Mouse (Mus musculus) G1E (cell line): ENCODE data around the gene Klf7. TPM values are rescaled to one million over a fixed set of nuclear protein-coding genes. Genes with fewer than 3 reads are reported as not detected.

Experiments used
- ATAC-seq: 2 replicates; pipeline ENCODE4 v1.8.0; 2016; ENCODE audit warnings: mild to moderate bottlenecking; ENCODE audit not compliant: insufficient number of reproducible peaks, poor library complexity, low FRiP score, severe bottlenecking; ENCODE audit errors: extremely low read depth
- DNase-seq: peaks from one replicate; pipeline ENCODE4 v3.0.0; 2012; ENCODE audit warnings: low spot score
- H3K27me3 ChIP-seq: 2 replicates; pipeline ENCODE4 v1.6.1; 2012; ENCODE audit warnings: mild to moderate bottlenecking, low read length, inconsistent platforms; ENCODE audit not compliant: insufficient read depth
- H3K36me3 ChIP-seq: replicated peaks from 2 replicates; pipeline ENCODE3; 2012; ENCODE audit warnings: mild to moderate bottlenecking, inconsistent platforms
- H3K4me1 ChIP-seq: 2 replicates; pipeline ENCODE4 v1.6.1; 2012; ENCODE audit warnings: low read depth, low read length, inconsistent platforms, mixed read lengths; ENCODE audit not compliant: insufficient read depth
- H3K4me3 ChIP-seq: 2 replicates; pipeline ENCODE4 v1.5.1; 2012; ENCODE audit warnings: low read depth, mild to moderate bottlenecking, inconsistent platforms, low read length, moderate library complexity, mixed read lengths
- H3K9me3 ChIP-seq: replicated peaks from 2 replicates; pipeline ENCODE4 v1.6.1; 2012; ENCODE audit warnings: inconsistent platforms
- CTCF ChIP-seq: IDR thresholded peaks from 2 replicates; pipeline ENCODE4 v1.5.1; 2012; ENCODE audit warnings: low read depth, low read length, inconsistent platforms, mixed read lengths
- GATA1 ChIP-seq: IDR thresholded peaks from 2 replicates; pipeline ENCODE4 v1.6.1; 2012; ENCODE audit warnings: borderline replicate concordance, low read length, inconsistent platforms, mixed read lengths
- GATA2 ChIP-seq: IDR thresholded peaks from 2 replicates; pipeline ENCODE4 v1.6.1; 2012; ENCODE audit warnings: low read depth, low read length, inconsistent platforms, borderline replicate concordance
- POLR2AphosphoS5 ChIP-seq: IDR thresholded peaks from 2 replicates; pipeline ENCODE4 v1.6.1; 2012; ENCODE audit warnings: low read depth, low read length, inconsistent platforms; ENCODE audit not compliant: insufficient replicate concordance
- TAL1 ChIP-seq: conservative IDR thresholded peaks from 2 replicates; pipeline ENCODE4 v1.6.1; 2012; ENCODE audit warnings: low read depth, low read length, inconsistent platforms, mixed read lengths
- polyA plus RNA-seq: library from polyadenylated mRNA; stranded (reverse); fragments of >175 nt; gene quantifications from 2 replicates; pipeline ENCODE4 v1.2.3, GENCODE M21; 2012
- total RNA-seq, 2 experiments: library from RNA; stranded (forward) in 1 of 2; stranded (reverse) in 1 of 2; fragments of 200-1000 nt in 1 of 2; fragments of >200 nt in 1 of 2; fragmentation: Nextera tagmentation in 1 of 2; gene quantifications; 2 replicates each; pipeline ENCODE4 v1.2.3; 2014 to 2017

Gene Klf7
- total and polyA plus RNA-seq, 3 experiments: 0.11 TPM; not detected in 2

- no peaks in the 10 kb centered on the region for H3K9me3 ChIP-seq
- ATAC-seq (no peak), DNase-seq (no peak)
- TF ChIP-seq TAL1 (no peak), GATA2 (no peak), GATA1 (no peak), POLR2AphosphoS5 (no peak), CTCF (no peak)
- no peak overlapping the region for H3K4me3 ChIP-seq
- H3K4me1 ChIP-seq: no peaks in the 10 kb centered on the region
- H3K36me3 ChIP-seq: no peaks in the 10 kb centered on the region
- peaks cover 1% of the 10 kb centered on the region for H3K27me3 ChIP-seq
These were observed 73.5 kb downstream of the Klf7 start for GRCm38 (mm10) chr1:64048567-64048966.

- H3K36me3 ChIP-seq: no peaks in the 10 kb centered on the region
- no peaks in the 10 kb centered on the region for H3K4me1 ChIP-seq
- no peak for DNase-seq
These were observed 75.3 kb downstream of the Klf7 start for GRCm38 (mm10) chr1:64046802-64047156.

GRCm38 (mm10) chr1:64046087-64046801 lies 75.8 kb downstream of the Klf7 start:
- no peak for DNase-seq
- no peaks in the 10 kb centered on the region for H3K36me3 ChIP-seq
- H3K27me3 ChIP-seq: no peaks in the 10 kb centered on the region
- no peaks in the 10 kb centered on the region for H3K9me3 ChIP-seq
- no peaks in the 10 kb centered on the region for H3K4me1 ChIP-seq
- ATAC-seq: no peak
- H3K4me3 ChIP-seq: no peak overlapping the region
- TF ChIP-seq GATA1 (no peak), POLR2AphosphoS5 (no peak), GATA2 (no peak), TAL1 (no peak), CTCF (no peak)

More at GRCm38 (mm10) chr1:64046802-64047156, 75.3 kb downstream of the Klf7 start:
- TF ChIP-seq CTCF: no peak
- TF ChIP-seq GATA1: no peak
- no peak for TF ChIP-seq TAL1
- TF ChIP-seq GATA2: no peak
- no peak for TF ChIP-seq POLR2AphosphoS5
- Histone ChIP-seq H3K9me3 (no peaks in the 10 kb centered on the region), H3K27me3 (no peaks in the 10 kb centered on the region), H3K4me3 (no peak overlapping the region)
- no peak for ATAC-seq

DNA sequence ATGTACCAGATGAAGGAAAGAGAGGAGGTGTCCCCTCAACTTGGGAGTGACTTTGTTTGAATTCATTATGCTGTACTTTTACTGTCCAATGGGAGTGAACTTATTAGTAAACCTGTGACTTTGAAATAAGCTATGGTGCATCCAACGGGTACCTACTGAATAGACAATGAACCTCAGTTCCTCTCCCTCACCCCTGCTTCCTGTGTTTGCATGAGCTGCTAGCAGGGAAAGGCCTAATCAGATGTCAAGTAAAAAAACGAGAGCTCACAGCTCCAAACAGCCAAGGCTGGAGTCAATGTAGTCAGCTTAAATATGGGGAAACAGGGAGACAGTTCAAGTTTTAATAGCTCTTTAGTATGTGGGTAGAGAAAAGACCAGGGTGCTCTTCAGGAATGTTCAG lies 77.5 kb downstream of the Klf7 start:
- no peak for DNase-seq
- Histone ChIP-seq H3K4me3 (no peak overlapping the region), H3K9me3 (no peaks in the 10 kb centered on the region), H3K4me1 (no peaks in the 10 kb centered on the region), H3K27me3 (no peaks in the 10 kb centered on the region), H3K36me3 (no peaks in the 10 kb centered on the region)
- ATAC-seq: no peak
- TF ChIP-seq POLR2AphosphoS5: no peak
- no peak for TF ChIP-seq GATA1
- TF ChIP-seq GATA2: no peak
- TF ChIP-seq TAL1: no peak
- TF ChIP-seq CTCF: no peak

DNA sequence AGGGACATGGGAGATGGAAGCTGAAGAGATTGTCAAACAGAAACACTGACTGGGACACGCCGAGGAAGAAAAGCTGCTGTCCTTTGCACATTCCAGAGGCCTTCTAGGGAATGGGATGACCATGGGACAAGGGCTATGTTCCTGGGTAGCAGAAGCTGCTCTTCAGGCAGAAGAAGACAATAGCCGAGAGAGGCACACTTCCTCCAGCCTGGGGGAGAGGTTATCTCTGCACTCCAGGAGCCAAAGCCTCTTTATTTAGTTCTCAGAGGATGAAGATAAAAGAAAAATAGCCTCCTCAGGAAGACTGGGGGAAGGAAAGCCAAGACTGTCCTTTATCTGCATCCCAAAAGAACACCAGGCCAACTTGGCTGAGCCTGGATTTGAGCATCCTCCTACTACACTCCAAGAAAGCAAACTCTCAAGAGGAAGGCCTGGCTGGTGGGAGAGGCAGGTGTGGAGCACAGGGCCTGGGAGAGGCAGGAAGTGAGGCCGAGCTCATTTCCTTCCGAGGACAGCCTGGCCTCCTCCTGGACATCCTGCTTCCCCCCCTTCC lies 81.2 kb downstream of the Klf7 start:
- Histone ChIP-seq H3K36me3 (no peaks in the 10 kb centered on the region), H3K9me3 (no peaks in the 10 kb centered on the region), H3K4me3 (no peak overlapping the region), H3K4me1 (no peaks in the 10 kb centered on the region), H3K27me3 (no peaks in the 10 kb centered on the region)
- TF ChIP-seq TAL1 (no peak), POLR2AphosphoS5 (no peak), CTCF (no peak), GATA1 (no peak), GATA2 (no peak)
- DNase-seq (no peak), ATAC-seq (no peak)

DNA sequence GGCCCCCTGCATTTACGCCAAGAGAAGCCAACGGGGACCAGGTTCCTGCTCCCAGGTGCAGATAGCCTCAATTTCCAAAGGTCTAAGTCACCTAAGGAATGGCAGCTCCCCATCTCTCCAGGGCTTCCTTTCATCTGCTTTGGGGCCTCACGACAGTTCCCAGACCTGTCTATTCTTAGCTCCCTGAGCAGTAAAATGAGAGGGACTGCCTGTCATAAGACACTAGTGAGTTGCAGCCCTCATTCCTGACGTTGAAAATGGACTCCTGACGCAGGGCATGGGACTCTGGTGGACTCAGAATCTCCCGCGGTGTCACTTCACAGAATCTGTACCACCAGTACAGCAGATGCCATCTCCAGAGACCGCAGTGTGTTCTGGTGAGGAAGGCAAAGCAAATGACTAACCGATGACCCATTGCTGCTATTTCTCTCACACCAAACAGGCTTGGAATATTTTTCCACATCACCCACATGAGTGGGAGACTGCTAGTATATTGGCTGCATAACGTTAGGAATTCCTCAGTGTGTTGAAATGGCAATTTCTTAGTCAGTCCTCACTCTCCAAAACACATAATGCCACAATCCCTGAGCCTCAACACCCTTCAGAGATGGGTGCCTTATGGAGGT lies 81.9 kb downstream of the Klf7 start:
- Histone ChIP-seq H3K9me3 (no peaks in the 10 kb centered on the region), H3K4me1 (no peaks in the 10 kb centered on the region), H3K4me3 (no peak overlapping the region), H3K27me3 (no peaks in the 10 kb centered on the region), H3K36me3 (no peaks in the 10 kb centered on the region)
- TF ChIP-seq TAL1 (no peak), CTCF (no peak), GATA1 (no peak), POLR2AphosphoS5 (no peak), GATA2 (no peak)
- ATAC-seq: no peak
- no peak for DNase-seq
